Mouse (Mus musculus): ENCODE results near the gene Dnaaf2. TPM values are rescaled to one million over a fixed set of nuclear protein-coding genes. Genes with fewer than 3 reads are reported as not detected.

The Dnaaf2 gene
- total and polyA plus RNA-seq, 2 experiments from 2014 or later = 6.1 to 9.4 TPM

DNA sequence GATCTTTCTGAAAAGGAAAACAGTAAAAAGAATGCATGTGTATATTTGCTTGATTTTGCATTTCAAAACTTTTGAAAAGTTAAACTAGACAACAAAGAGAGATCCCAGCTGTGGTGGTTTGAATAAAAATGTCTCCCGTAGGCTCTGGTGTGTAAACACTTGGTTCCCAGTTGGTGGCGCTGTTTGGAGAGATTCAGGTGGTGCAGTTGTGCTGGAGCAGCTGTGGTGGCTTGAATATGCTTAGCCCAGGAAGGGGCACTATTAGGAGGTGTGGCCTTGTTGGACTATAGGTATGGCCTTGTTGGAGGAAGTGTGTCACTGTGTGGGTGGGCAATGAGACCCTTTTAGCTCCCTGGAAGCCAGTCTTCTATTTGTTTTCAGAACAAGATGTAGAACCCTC, 31.0 kb upstream of the Dnaaf2 start:
- H3K27ac ChIP-seq (ENCODE audit: low read depth, low read length) = no peak overlapping the region
- peak; percentile 42 for TF ChIP-seq CTCF (IDR thresholded peaks at IDR 0.05)
- no peak overlapping the region for H3K4me3 ChIP-seq (ENCODE audit: low read depth, low read length)
- H3K4me1 ChIP-seq (ENCODE audit: insufficient read depth, low read length) = no peaks in the 10 kb centered on the region
- no peaks in the 10 kb centered on the region for H3K27me3 ChIP-seq (ENCODE audit: insufficient read depth, low read length)
- WGBS = 65% methylated on average over 2 of the region's 2 CpGs
- no peaks in the 10 kb centered on the region for H3K9me3 ChIP-seq (ENCODE audit: low read length)
- DNase-seq (ENCODE audit: low spot score) = no peak
- no peak overlapping the region for H3K9ac ChIP-seq (replicated peaks; ENCODE audit: low read length, poor library complexity, severe bottlenecking)
- no peak for ATAC-seq (ENCODE audit: low FRiP score)
- no peaks in the 10 kb centered on the region for H3K36me3 ChIP-seq (ENCODE audit: insufficient read depth, low read length)
- H3K4me2 ChIP-seq (ENCODE audit: low read depth, low read length, poor library complexity, severe bottlenecking) = no peak overlapping the region

- peak; percentile 16; the same call in 1 of the 2 replicates for TF ChIP-seq CTCF (IDR thresholded peaks at IDR 0.05)
- peak; percentile 92 for ATAC-seq (ENCODE audit: low FRiP score)
- DNase-seq (ENCODE audit: low spot score) = peak; percentile 71
- H3K4me3 ChIP-seq (ENCODE audit: low read depth, low read length) = peak within 1 kb of the TSS; percentile 46
- H3K4me1 ChIP-seq (ENCODE audit: insufficient read depth, low read length) = no peaks in the 10 kb centered on the region
- H3K27ac ChIP-seq (ENCODE audit: low read depth, low read length) = no peak within 1 kb of the TSS
- peak within 1 kb of the TSS; percentile 2; the same call in 1 of the 2 replicates for H3K9ac ChIP-seq (replicated peaks; ENCODE audit: low read length, poor library complexity, severe bottlenecking)
- WGBS = under 1% methylated on average over 37 of the region's 37 CpGs
- H3K36me3 ChIP-seq (ENCODE audit: insufficient read depth, low read length) = no peaks in the 10 kb centered on the region
- H3K4me2 ChIP-seq (ENCODE audit: low read depth, low read length, poor library complexity, severe bottlenecking) = peak within 1 kb of the TSS; percentile 55
- H3K27me3 ChIP-seq (ENCODE audit: insufficient read depth, low read length) = no peaks in the 10 kb centered on the region
- no peaks in the 10 kb centered on the region for H3K9me3 ChIP-seq (ENCODE audit: low read length)
Measured at GRCm38 (mm10) chr12:69227776-69228466, 29.7 kb upstream of the Dnaaf2 start, which contains the start of gene Pole2. Gene Pole2, minus strand, starts transcription at chr12:69228195.

DNA sequence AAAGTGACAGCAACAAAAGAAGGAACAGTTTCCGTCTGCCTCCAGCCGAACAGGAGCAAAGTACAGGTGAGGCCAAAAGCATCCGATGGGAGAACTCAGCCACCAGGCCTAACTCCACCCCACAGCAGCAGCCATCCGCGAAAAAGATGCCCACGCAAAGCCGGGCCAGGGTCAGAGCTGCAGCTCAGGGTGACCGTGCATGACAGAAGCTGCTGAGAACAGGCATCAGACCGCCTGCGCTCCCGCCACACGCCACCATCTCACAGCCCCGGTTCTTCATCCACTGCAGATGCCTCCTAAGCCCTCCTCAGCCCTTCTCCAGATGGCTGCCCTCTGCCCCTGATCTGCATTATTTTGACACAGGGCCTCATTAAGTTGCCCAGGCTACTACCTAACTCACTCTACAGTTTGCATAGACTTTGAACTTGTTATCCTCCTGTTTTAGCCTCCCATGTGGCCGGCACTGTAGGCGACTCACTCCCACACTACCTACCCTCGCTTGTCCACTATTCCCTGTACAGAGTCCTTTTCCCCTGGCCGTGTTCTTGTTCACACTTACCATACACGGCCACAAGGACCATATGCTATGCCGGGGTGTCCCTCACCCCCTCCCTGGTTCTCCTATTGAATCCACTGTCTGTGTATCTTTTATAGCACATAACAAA, 22.5 kb upstream of the Dnaaf2 start:
- Histone ChIP-seq H3K4me3 (ENCODE audit: low read depth, low read length) (no peak overlapping the region), H3K36me3 (ENCODE audit: insufficient read depth, low read length) (no peaks in the 10 kb centered on the region), H3K9me3 (ENCODE audit: low read length) (no peaks in the 10 kb centered on the region), H3K27me3 (ENCODE audit: insufficient read depth, low read length) (no peaks in the 10 kb centered on the region), H3K9ac (replicated peaks; ENCODE audit: low read length, poor library complexity, severe bottlenecking) (no peak overlapping the region), H3K4me1 (ENCODE audit: insufficient read depth, low read length) (no peaks in the 10 kb centered on the region), H3K4me2 (ENCODE audit: low read depth, low read length, poor library complexity, severe bottlenecking) (no peak overlapping the region), H3K27ac (ENCODE audit: low read depth, low read length) (no peak overlapping the region)
- DNase-seq (ENCODE audit: low spot score) (no peak), ATAC-seq (ENCODE audit: low FRiP score) (no peak)
- no peak for TF ChIP-seq CTCF (IDR thresholded peaks at IDR 0.05)
- WGBS = 85% methylated on average over 19 of the region's 19 CpGs

DNA sequence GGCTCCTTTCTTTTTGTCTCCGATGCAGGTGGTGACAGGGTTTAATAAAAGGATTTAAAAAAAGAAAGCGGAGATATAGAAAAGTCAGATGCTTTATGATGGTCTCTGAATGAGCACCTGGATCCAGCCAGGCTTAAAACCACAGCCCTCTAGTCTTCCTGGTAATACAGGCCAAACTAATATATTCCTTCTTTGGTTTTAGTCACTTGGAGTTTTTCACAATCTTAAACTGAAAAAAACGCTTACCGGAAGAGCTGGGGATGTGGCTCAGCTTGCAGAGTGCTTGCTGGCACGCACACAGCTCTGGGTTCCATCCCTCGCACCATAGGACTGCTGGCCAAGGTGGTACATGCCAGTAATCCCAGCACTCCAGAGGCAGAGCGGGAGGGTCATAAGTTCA, 18.4 kb upstream of the Dnaaf2 start:
- DNase-seq (ENCODE audit: low spot score) (no peak), ATAC-seq (ENCODE audit: low FRiP score) (no peak)
- Histone ChIP-seq H3K27ac (ENCODE audit: low read depth, low read length) (no peak overlapping the region), H3K4me2 (ENCODE audit: low read depth, low read length, poor library complexity, severe bottlenecking) (no peak overlapping the region), H3K27me3 (ENCODE audit: insufficient read depth, low read length) (no peaks in the 10 kb centered on the region), H3K4me1 (ENCODE audit: insufficient read depth, low read length) (no peaks in the 10 kb centered on the region), H3K4me3 (ENCODE audit: low read depth, low read length) (no peak overlapping the region), H3K36me3 (ENCODE audit: insufficient read depth, low read length) (no peaks in the 10 kb centered on the region), H3K9me3 (ENCODE audit: low read length) (no peaks in the 10 kb centered on the region), H3K9ac (replicated peaks; ENCODE audit: low read length, poor library complexity, severe bottlenecking) (no peak overlapping the region)
- 90% methylated on average over 7 of the region's 7 CpGs for WGBS
- TF ChIP-seq CTCF (IDR thresholded peaks at IDR 0.05) = no peak

DNA sequence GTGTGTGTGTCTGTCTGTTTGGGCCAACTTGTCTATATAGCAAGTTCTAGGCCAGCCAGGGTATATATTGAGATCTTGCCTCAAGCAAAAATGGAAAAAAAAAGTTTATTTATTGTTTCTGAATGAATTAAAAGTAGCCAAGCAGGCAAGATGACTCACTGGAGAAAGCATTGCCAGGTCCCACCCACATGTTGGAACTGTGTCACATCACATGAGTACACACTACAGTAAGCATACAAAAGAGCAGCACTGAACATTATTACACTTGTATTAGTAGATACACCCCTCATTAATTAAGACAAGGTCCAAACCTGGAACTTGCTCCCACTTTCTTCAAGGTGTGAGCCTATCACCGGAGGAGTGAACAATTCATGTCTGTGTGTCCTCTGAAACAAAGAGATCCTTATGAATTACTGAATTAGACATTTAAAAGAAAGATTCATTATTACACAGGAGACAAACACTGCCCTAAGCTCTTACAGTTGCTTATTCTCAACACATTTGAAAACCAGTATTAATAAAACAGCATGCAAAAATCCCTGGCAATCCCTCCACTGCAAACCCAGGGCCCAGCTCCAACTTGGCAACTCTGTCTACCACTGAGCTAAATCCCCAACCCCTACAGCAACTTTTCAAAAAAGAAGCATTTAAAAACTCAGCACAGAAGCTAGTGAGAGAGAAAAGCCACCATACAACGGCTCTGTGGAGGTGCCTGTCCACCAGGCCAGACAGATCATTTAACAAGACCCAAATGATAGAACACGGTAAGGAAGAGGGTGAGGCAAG, 17.0 kb upstream of the Dnaaf2 start:
- no peak overlapping the region for H3K27ac ChIP-seq (ENCODE audit: low read depth, low read length)
- no peaks in the 10 kb centered on the region for H3K4me1 ChIP-seq (ENCODE audit: insufficient read depth, low read length)
- H3K27me3 ChIP-seq (ENCODE audit: insufficient read depth, low read length) = no peaks in the 10 kb centered on the region
- H3K4me2 ChIP-seq (ENCODE audit: low read depth, low read length, poor library complexity, severe bottlenecking) = no peak overlapping the region
- DNase-seq (ENCODE audit: low spot score) (no peak), ATAC-seq (ENCODE audit: low FRiP score) (no peak)
- WGBS = 77% methylated on average over 3 of the region's 3 CpGs
- H3K4me3 ChIP-seq (ENCODE audit: low read depth, low read length) = no peak overlapping the region
- no peaks in the 10 kb centered on the region for H3K36me3 ChIP-seq (ENCODE audit: insufficient read depth, low read length)
- H3K9ac ChIP-seq (replicated peaks; ENCODE audit: low read length, poor library complexity, severe bottlenecking) = no peak overlapping the region
- H3K9me3 ChIP-seq (ENCODE audit: low read length) = no peaks in the 10 kb centered on the region
- TF ChIP-seq CTCF (IDR thresholded peaks at IDR 0.05) = no peak

Measured in midbrain, postnatal 0 days (tissue).